Mouse (Mus musculus) CH12.LX (cell line): ENCODE results near the gene Fkbp11.

Source experiments
- CTCF ChIP-seq, 2 experiments: IDR thresholded peaks in 1 of 2; conservative IDR thresholded peaks in 1 of 2; 2 replicates each; pipeline ENCODE4 v1.5.1; 2011 to 2012; ENCODE audit warnings: low read depth in 2 of 2, low read length in 2 of 2, improper control_type of control experiment in 1 of 2, inconsistent platforms in 1 of 2, mild to moderate bottlenecking in 1 of 2, moderate library complexity in 1 of 2
- E2F4 ChIP-seq: IDR thresholded peaks from 2 replicates; pipeline ENCODE4 v1.6.1; 2011; ENCODE audit warnings: low read depth, low read length, improper control_type of control experiment; ENCODE audit not compliant: insufficient replicate concordance
- EP300 ChIP-seq: IDR thresholded peaks from 2 replicates; pipeline ENCODE4 v1.6.1; 2011; ENCODE audit warnings: low read length, improper control_type of control experiment
- ETS1 ChIP-seq: conservative IDR thresholded peaks from 2 replicates; pipeline ENCODE4 v1.6.1; 2012; ENCODE audit warnings: low read depth, mild to moderate bottlenecking, inconsistent platforms, low read length, improper control_type of control experiment, moderate library complexity
- HCFC1 ChIP-seq: IDR thresholded peaks from 2 replicates; pipeline ENCODE4 v1.6.1; 2012; ENCODE audit warnings: low read depth, mild to moderate bottlenecking, inconsistent platforms, low read length, improper control_type of control experiment
- MYC ChIP-seq: IDR thresholded peaks from 2 replicates; pipeline ENCODE4 v1.6.1; 2011; ENCODE audit warnings: low read depth, mild to moderate bottlenecking, improper control_type of control experiment, low read length
- NRF1 ChIP-seq: IDR thresholded peaks from 2 replicates; pipeline ENCODE4 v1.6.1; 2014; ENCODE audit warnings: low read depth, mild to moderate bottlenecking, inconsistent platforms, low read length, improper control_type of control experiment, moderate library complexity
- POLR2A ChIP-seq: IDR thresholded peaks from 2 replicates; pipeline ENCODE4 v1.6.1; 2011; ENCODE audit warnings: low read depth, mild to moderate bottlenecking, improper control_type of control experiment, low read length
- UBTF ChIP-seq: IDR thresholded peaks from 2 replicates; pipeline ENCODE4 v1.6.1; 2012; ENCODE audit warnings: low read depth, mild to moderate bottlenecking, inconsistent platforms, low read length, improper control_type of control experiment, moderate library complexity
- USF2 ChIP-seq: conservative IDR thresholded peaks from 2 replicates; pipeline ENCODE4 v1.6.1; 2011; ENCODE audit warnings: low read depth, low read length, improper control_type of control experiment

- TF ChIP-seq UBTF (no peak), HCFC1 (no peak), MYC (no peak), POLR2A (no peak), CTCF (conservative IDR thresholded peaks at IDR 0.05 in 1 of 2, IDR thresholded peaks at IDR 0.05 in 1 of 2; ENCODE audit: low read depth in 2 of 2, low read length in 2 of 2) (no peak), USF2 (no peak), EP300 (no peak), ETS1 (no peak), NRF1 (no peak), E2F4 (no peak)
Observed at GRCm38 (mm10) chr15:98674994-98675545, 52.9 kb downstream of the Fkbp11 start.
